Mouse (Mus musculus): ENCODE results near the gene Nsf. TPM values are rescaled to one million over a fixed set of nuclear protein-coding genes. Genes with fewer than 3 reads are reported as not detected.

Gene Nsf
- total and polyA plus RNA-seq, 2 experiments = 10.2 to 14.0 TPM

DNA sequence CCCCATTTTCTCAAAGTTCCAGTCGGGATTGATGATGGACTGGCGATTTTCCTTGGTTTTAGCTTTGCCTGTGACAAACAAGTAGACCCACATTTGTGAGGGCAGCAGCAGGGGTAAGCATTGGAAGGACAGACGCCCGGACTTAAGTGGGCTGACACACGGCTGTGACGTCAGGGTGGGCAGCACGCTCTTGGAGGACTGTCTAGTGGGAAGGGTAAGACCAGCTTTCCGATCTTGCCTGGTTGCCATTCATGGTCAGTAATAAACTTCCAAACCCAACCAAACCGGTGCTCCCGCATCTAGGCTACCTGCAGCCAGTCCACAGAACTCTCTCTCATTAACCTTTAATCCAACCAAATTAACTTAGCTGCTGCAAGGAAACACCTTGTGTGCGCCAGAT is 43.3 kb downstream of the Nsf start:
- no peak overlapping the region for H3K4me3 ChIP-seq (ENCODE audit: insufficient read depth, low read depth, low read length)
- no peak overlapping the region for H3K9ac ChIP-seq (ENCODE audit: low read depth, low read length)
- H3K4me1 ChIP-seq (ENCODE audit: control insufficient read depth, insufficient read depth, low read length) = no peaks in the 10 kb centered on the region
- 96% methylated on average over 11 of the region's 11 CpGs for WGBS
- TF ChIP-seq CTCF (IDR thresholded peaks at IDR 0.05; ENCODE audit: low read depth, low read length) = no peak
- no peak for TF ChIP-seq POLR2A (IDR thresholded peaks at IDR 0.05; ENCODE audit: extremely low read depth, insufficient read depth, low read length)
- no peak for DNase-seq (ENCODE audit: extremely low read depth, low read depth, low spot score)
- no peaks in the 10 kb centered on the region for H3K27me3 ChIP-seq (ENCODE audit: control insufficient read depth, insufficient read depth, low read length)
- H3K36me3 ChIP-seq (ENCODE audit: control insufficient read depth, insufficient read depth, low read length) = peaks cover 20% of the 10 kb centered on the region
- H3K27ac ChIP-seq (replicated peaks; ENCODE audit: insufficient read depth, low read depth, low read length) = no peak overlapping the region
- H3K79me2 ChIP-seq (ENCODE audit: control insufficient read depth, insufficient read depth, low read length) = no peaks in the 10 kb centered on the region

GRCm38 (mm10) chr11:103909809-103910208 is 44.0 kb downstream of the Nsf start:
- Histone ChIP-seq H3K79me2 (ENCODE audit: control insufficient read depth, insufficient read depth, low read length) (no peaks in the 10 kb centered on the region), H3K4me1 (ENCODE audit: control insufficient read depth, insufficient read depth, low read length) (peaks cover 4% of the 10 kb centered on the region), H3K27me3 (ENCODE audit: control insufficient read depth, insufficient read depth, low read length) (no peaks in the 10 kb centered on the region), H3K27ac (replicated peaks; ENCODE audit: insufficient read depth, low read depth, low read length) (no peak overlapping the region), H3K36me3 (ENCODE audit: control insufficient read depth, insufficient read depth, low read length) (peaks cover 20% of the 10 kb centered on the region), H3K4me3 (ENCODE audit: insufficient read depth, low read depth, low read length) (no peak overlapping the region), H3K9ac (ENCODE audit: low read depth, low read length) (no peak overlapping the region)
- DNase-seq (ENCODE audit: extremely low read depth, low read depth, low spot score) = no peak
- 94% methylated on average over 11 of the region's 11 CpGs for whole genome bisulfite sequencing
- no peak for TF ChIP-seq POLR2A (IDR thresholded peaks at IDR 0.05; ENCODE audit: extremely low read depth, insufficient read depth, low read length)
- no peak for TF ChIP-seq CTCF (IDR thresholded peaks at IDR 0.05; ENCODE audit: low read depth, low read length)

GRCm38 (mm10) chr11:103909396-103909795 is 44.5 kb downstream of the Nsf start:
- DNase-seq (ENCODE audit: extremely low read depth, low read depth, low spot score) = no peak
- WGBS = 93% methylated on average over 12 of the region's 12 CpGs
- no peak overlapping the region for H3K9ac ChIP-seq (ENCODE audit: low read depth, low read length)
- H3K79me2 ChIP-seq (ENCODE audit: control insufficient read depth, insufficient read depth, low read length) = no peaks in the 10 kb centered on the region
- TF ChIP-seq POLR2A (IDR thresholded peaks at IDR 0.05; ENCODE audit: extremely low read depth, insufficient read depth, low read length) (no peak), CTCF (IDR thresholded peaks at IDR 0.05; ENCODE audit: low read depth, low read length) (no peak)
- H3K27ac ChIP-seq (replicated peaks; ENCODE audit: insufficient read depth, low read depth, low read length) = no peak overlapping the region
- peaks cover 8% of the 10 kb centered on the region for H3K4me1 ChIP-seq (ENCODE audit: control insufficient read depth, insufficient read depth, low read length)
- H3K4me3 ChIP-seq (ENCODE audit: insufficient read depth, low read depth, low read length) = no peak overlapping the region
- peaks cover 20% of the 10 kb centered on the region for H3K36me3 ChIP-seq (ENCODE audit: control insufficient read depth, insufficient read depth, low read length)
- H3K27me3 ChIP-seq (ENCODE audit: control insufficient read depth, insufficient read depth, low read length) = no peaks in the 10 kb centered on the region

GRCm38 (mm10) chr11:103906051-103906719 is 47.7 kb downstream of the Nsf start:
- Histone ChIP-seq H3K79me2 (ENCODE audit: control insufficient read depth, insufficient read depth, low read length) (no peaks in the 10 kb centered on the region), H3K27ac (replicated peaks; ENCODE audit: insufficient read depth, low read depth, low read length) (no peak overlapping the region)

DNA sequence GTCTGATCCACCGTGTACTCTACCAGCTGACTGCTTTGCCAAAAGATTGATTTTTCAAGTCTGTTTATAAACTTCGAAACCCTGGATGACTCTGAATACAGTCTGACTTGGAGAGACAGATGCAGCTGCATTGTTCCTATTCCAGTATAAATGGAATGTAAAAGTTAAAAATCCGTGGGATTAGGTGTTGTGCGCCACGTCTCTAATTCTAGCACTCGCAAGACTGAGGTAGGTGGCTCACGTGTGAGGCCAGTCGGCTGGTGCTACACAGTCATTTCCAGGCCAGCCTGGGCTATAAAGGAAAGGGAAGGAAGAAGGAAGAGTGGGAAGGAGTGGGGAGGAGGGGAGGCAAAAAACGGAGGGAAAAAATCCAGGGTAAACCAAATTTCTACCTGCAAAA is 48.4 kb downstream of the Nsf start:
- WGBS = 67% methylated on average over 9 of the region's 9 CpGs
- H3K27me3 ChIP-seq (ENCODE audit: control insufficient read depth, insufficient read depth, low read length) = no peaks in the 10 kb centered on the region
- TF ChIP-seq CTCF (IDR thresholded peaks at IDR 0.05; ENCODE audit: low read depth, low read length) (no peak), POLR2A (IDR thresholded peaks at IDR 0.05; ENCODE audit: extremely low read depth, insufficient read depth, low read length) (no peak)

More at GRCm38 (mm10) chr11:103906051-103906719, 47.7 kb downstream of the Nsf start:
- Histone ChIP-seq H3K4me1 (ENCODE audit: control insufficient read depth, insufficient read depth, low read length) (peaks cover 9% of the 10 kb centered on the region), H3K4me3 (ENCODE audit: insufficient read depth, low read depth, low read length) (no peak overlapping the region), H3K27me3 (ENCODE audit: control insufficient read depth, insufficient read depth, low read length) (no peaks in the 10 kb centered on the region), H3K36me3 (ENCODE audit: control insufficient read depth, insufficient read depth, low read length) (peaks cover 11% of the 10 kb centered on the region), H3K9ac (ENCODE audit: low read depth, low read length) (no peak overlapping the region)
- TF ChIP-seq POLR2A (IDR thresholded peaks at IDR 0.05; ENCODE audit: extremely low read depth, insufficient read depth, low read length) (no peak), CTCF (IDR thresholded peaks at IDR 0.05; ENCODE audit: low read depth, low read length) (no peak)
- no peak for DNase-seq (ENCODE audit: extremely low read depth, low read depth, low spot score)
- WGBS = 95% methylated on average over 7 of the region's 7 CpGs

DNA sequence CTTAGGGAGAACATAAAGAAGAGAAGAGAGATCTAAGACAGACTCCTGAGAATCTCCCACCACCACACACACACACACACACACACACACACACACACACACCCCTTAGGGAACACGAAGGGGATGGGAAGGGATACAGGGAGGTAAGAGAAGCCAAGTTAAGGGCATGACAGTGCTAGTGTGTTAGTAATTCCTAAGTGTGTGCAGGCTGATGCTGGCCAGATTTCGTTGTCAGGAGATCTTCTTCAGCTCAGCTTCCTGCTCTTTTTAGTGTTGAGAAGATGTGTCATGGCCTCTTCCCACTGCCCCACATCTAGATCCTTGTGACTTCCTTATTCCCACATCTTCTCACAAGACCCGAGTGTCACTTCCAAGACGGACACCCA is 52.3 kb downstream of the Nsf start:
- no peak overlapping the region for H3K4me3 ChIP-seq (ENCODE audit: insufficient read depth, low read depth, low read length)
- H3K27ac ChIP-seq (replicated peaks; ENCODE audit: insufficient read depth, low read depth, low read length) = no peak overlapping the region
- H3K4me1 ChIP-seq (ENCODE audit: control insufficient read depth, insufficient read depth, low read length) = peaks cover 17% of the 10 kb centered on the region
- WGBS = 87% methylated on average over 4 of the region's 4 CpGs
- no peak for TF ChIP-seq CTCF (IDR thresholded peaks at IDR 0.05; ENCODE audit: low read depth, low read length)
- no peak for TF ChIP-seq POLR2A (IDR thresholded peaks at IDR 0.05; ENCODE audit: extremely low read depth, insufficient read depth, low read length)
- no peak overlapping the region for H3K9ac ChIP-seq (ENCODE audit: low read depth, low read length)
- no peak for DNase-seq (ENCODE audit: extremely low read depth, low read depth, low spot score)
- H3K36me3 ChIP-seq (ENCODE audit: control insufficient read depth, insufficient read depth, low read length) = no peaks in the 10 kb centered on the region; the same call in 1 of the 2 replicates
- no peaks in the 10 kb centered on the region for H3K27me3 ChIP-seq (ENCODE audit: control insufficient read depth, insufficient read depth, low read length)
- H3K79me2 ChIP-seq (ENCODE audit: control insufficient read depth, insufficient read depth, low read length) = no peaks in the 10 kb centered on the region

More for the DNA sequence above, 48.4 kb downstream of the Nsf start:
- Histone ChIP-seq H3K27ac (replicated peaks; ENCODE audit: insufficient read depth, low read depth, low read length) (no peak overlapping the region), H3K4me3 (ENCODE audit: insufficient read depth, low read depth, low read length) (no peak overlapping the region), H3K4me1 (ENCODE audit: control insufficient read depth, insufficient read depth, low read length) (peaks cover 9% of the 10 kb centered on the region), H3K9ac (ENCODE audit: low read depth, low read length) (no peak overlapping the region), H3K79me2 (ENCODE audit: control insufficient read depth, insufficient read depth, low read length) (no peaks in the 10 kb centered on the region), H3K36me3 (ENCODE audit: control insufficient read depth, insufficient read depth, low read length) (peaks cover 11% of the 10 kb centered on the region)
- peak; percentile 74 for DNase-seq (ENCODE audit: extremely low read depth, low read depth, low spot score)
